Mouse (Mus musculus) large intestine, adult 2 months (tissue): ENCODE measurements around the gene Lrp5. TPM values are rescaled to one million over a fixed set of nuclear protein-coding genes. Genes with fewer than 3 reads are reported as not detected.
"Not testable (repeated sequence)": the region's sequence is repeated elsewhere in the genome, so short reads cannot be mapped to it uniquely, and the experiment has no call there.

Experiments used
- DNase-seq: peaks from one replicate; pipeline ENCODE4 v3.0.0-alpha.2; 2012; ENCODE audit warnings: low read depth, low spot score
- WGBS: fragments of 180-500 bp; shearing (Covaris S2); methylation state at CpG from one replicate; pipeline ENCODE4 v1.1.7; 2018; 5-methylcytosine and 5-hydroxymethylcytosine counted together
- polyA plus RNA-seq: library from polyadenylated mRNA; depleted of rRNA; stranded (reverse); fragments of >200 nt; gene quantifications from 2 replicates; pipeline ENCODE4 v1.2.3, GENCODE M21; 2012

Lrp5 gene
- polyA plus RNA-seq, 1 experiment = 37.1 TPM

DNA sequence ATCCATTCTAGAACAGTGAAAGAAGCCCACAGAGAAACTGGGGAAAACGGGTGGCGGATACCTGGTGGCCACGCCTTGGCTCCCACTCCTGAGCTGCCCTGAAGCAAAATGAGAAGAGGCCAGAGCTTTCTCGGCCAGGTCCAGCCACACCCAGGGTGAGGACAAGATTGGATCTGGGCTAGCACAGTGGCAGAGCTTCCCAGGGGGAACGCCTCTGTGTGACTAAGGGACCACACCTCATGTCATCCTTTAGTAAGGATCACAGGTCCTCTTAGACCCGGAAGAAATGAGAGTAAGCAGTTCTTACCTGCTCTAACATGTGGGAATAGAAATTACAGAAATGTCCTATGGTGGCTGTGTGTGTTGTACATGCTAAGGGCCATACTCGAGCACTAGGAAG is 61.3 kb downstream of the Lrp5 start:
- 37% methylated on average over 7 of the region's 7 CpGs for WGBS
- peak; percentile 75 for DNase-seq

DNA sequence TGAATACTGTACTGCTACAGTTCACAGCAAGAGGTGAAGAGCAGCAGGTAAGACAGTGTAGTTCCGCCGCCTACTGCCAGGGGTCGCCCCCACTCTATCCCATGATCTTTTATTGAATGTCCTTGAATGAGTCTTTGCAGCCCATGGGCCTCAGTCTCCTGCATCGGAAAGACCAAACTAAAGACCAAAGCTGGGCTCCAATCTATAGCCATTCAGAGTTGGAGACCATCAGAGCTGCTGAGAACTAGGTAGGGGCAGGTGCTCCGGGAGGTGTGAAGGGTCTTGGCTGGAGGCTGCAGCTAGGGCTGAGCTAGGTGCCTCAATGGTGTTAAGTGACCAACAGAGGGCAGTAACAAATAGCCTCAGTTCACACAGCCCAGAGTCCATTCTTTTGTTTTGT is 62.5 kb downstream of the Lrp5 start:
- WGBS = 41% methylated on average over 5 of the region's 5 CpGs
- DNase-seq = no peak

- 59% methylated on average over 4 of the region's 4 CpGs for WGBS
Observed at GRCm38 (mm10) chr19:3623294-3623693, 63.1 kb downstream of the Lrp5 start.

GRCm38 (mm10) chr19:3620871-3621270 is 65.5 kb downstream of the Lrp5 start:
- DNase-seq = no peak
- 95% methylated on average over 10 of the region's 10 CpGs for WGBS

More at GRCm38 (mm10) chr19:3623294-3623693, 63.1 kb downstream of the Lrp5 start:
- DNase-seq = no peak

DNA sequence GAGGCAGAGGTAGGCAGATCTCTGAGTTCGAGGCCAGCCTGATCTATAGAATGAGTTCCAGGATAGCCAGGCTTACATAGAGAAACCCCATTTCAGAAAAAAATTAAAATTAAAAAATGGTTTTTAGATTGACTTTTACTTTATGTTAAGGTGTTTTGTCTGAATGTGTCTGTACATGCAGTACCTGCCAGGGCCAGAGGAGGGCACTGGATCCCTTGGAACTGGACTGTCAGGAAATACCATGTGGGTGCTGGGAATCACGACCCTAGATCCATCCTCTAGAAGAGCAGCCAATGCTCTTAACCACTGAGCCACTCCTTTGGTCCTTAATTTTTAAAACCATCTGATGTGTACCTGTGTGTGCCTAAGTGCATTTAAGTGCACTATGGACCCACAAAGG is 67.0 kb downstream of the Lrp5 start:
- WGBS = 84% methylated on average over 2 of the region's 2 CpGs

DNA sequence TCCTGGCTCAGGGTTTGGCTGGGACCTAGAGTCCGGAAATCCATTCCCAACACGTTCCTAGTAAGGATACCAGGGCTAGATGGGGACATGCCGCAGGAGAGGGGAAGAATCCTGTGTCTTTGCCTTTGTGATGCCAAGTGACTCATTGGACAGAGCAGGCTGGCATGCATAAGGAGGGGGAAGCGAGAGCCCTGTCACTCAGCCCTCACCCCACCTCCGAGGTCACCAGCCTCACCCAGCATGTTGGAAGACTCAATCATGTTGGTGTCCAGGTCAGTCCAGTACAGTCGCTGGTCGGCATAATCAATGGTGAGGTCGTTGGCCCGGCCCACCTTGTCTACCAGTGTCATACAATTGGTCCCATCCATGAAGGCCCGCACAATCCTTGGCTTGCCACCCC is 72.4 kb downstream of the Lrp5 start:
- 91% methylated on average over 10 of the region's 10 CpGs for WGBS
- DNase-seq = no peak

More for the DNA sequence above, 67.0 kb downstream of the Lrp5 start:
- DNase-seq = no peak

- 53% methylated on average over 4 of the region's 4 CpGs for WGBS
- DNase-seq = no peak
Observed at GRCm38 (mm10) chr19:3612534-3613273, 73.7 kb downstream of the Lrp5 start.

- 48% methylated on average over 8 of the region's 8 CpGs for WGBS
- DNase-seq = no peak
Observed at GRCm38 (mm10) chr19:3611730-3612129, 74.6 kb downstream of the Lrp5 start.

GRCm38 (mm10) chr19:3610886-3611285 is 75.5 kb downstream of the Lrp5 start:
- DNase-seq = no peak
- WGBS = 96% methylated on average over 2 of the region's 2 CpGs

GRCm38 (mm10) chr19:3609826-3610225 is 76.5 kb downstream of the Lrp5 start:
- no peak for DNase-seq
- 29% methylated on average over 10 of the region's 10 CpGs for WGBS

GRCm38 (mm10) chr19:3594316-3594715 is 92.0 kb downstream of the Lrp5 start:
- DNase-seq = no peak
- WGBS = 73% methylated on average over 5 of the region's 5 CpGs

DNA sequence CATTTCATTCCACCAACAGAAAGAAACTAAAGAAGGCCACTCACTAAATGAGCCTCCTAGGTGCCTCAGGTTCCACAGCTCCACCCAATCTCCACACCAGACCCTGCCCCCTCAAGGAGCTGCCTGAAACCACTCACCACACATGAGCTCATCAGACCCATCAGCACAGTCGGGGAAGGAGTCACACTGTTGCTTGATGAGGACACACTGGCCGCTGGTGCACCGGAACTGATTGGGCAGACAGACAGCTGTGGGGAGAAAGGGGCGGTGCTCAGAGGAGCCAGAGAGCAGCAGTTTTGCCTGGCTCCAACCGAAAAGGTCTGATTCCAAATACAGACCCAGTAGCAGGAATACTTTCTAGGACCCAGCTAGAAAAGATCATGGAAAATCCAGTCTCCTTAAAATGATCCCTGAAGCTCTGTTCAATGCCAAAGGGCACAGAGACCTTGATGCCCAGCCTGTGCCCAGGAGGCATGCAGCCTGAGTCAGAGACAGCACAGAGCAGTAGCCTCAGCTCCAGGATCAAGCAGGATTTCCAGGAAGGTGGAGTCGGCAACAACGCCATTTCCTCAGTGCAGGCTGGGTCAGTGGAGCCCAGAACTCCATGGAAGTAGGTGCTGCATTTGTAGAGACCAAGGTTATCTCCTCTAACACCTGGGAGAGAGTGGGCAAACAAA is 92.8 kb downstream of the Lrp5 start:
- DNase-seq = no peak
- WGBS = 88% methylated on average over 7 of the region's 7 CpGs

DNA sequence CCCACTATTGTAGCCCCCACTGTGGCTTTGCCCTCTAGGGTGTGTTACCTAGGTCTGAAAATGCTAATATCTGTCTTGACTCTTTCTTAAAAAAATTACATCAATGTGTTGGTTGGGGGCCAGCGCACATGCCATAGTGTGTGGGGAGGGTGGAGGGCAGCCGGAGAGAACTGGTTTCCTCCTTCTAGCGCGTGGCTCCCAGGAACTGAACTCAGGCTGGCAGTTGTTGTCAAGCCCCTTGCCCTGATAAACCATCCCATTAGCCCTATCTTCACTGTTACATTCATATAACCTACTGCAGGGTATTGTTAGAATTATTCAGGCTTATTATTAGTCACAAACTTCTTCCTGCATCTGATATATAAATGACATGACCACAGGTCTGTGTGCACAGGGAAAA is 96.4 kb downstream of the Lrp5 start:
- no peak for DNase-seq
- 96% methylated on average over 4 of the region's 4 CpGs for WGBS

DNA sequence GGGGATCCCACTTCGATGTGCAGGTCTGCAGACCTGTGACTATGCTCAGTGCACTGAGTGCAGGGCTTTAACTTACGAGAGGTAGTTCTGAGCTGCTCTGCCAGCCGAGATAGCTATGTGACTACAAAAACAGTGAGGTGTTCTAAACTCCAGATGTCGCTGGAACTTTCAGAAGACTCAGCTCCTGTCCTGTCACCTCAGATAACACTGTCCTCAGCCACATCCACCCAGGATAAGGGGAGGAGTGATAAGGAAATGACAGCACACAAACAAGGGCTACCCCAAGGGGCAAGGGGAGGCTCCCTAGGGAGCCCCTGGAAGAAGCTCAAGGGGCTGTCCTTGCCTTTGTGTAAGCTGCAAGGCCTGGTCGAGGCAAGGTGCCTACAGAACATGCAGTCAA is 96.8 kb downstream of the Lrp5 start:
- WGBS = 84% methylated on average over 5 of the region's 5 CpGs
- no peak for DNase-seq

GRCm38 (mm10) chr19:3587729-3588128 is 98.6 kb downstream of the Lrp5 start:
- WGBS = 90% methylated on average over 5 of the region's 5 CpGs
- not testable (repeated sequence) for DNase-seq

GRCm38 (mm10) chr19:3586540-3586939 is 99.8 kb downstream of the Lrp5 start:
- DNase-seq = no peak
- 15% methylated on average over 1 of the region's 1 CpGs for WGBS

GRCm38 (mm10) chr19:3586026-3586425 is 100.3 kb downstream of the Lrp5 start:
- 95% methylated on average over 9 of the region's 9 CpGs for WGBS
- DNase-seq = no peak

- no peak for DNase-seq
- WGBS = 16% methylated on average over 7 of the region's 7 CpGs
Observed at GRCm38 (mm10) chr19:3581326-3581725, 105.0 kb downstream of the Lrp5 start.

DNA sequence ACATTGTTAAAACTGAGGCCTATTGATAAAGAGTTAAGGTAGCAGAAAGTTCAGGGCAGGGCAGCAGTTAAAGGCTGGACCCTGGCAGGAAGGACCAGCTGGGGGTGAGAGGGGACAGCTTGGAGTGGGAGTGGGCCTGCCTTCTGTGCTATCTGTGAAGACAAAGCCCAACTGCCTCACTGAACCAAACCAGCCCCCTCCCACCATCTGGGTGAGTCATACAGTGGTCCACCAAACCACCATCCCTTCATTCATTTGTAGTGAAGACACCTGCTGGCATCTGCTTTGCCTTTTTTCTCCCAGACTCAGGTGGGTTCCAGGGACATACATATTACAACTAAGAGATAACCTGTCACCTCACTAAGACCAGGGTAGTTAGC is 108.5 kb downstream of the Lrp5 start:
- DNase-seq = no peak

- DNase-seq = no peak
- WGBS = 58% methylated on average over 4 of the region's 4 CpGs
Observed at GRCm38 (mm10) chr19:3577265-3577910, 109.0 kb downstream of the Lrp5 start.
